Mouse (Mus musculus) liver, adult 2 months (tissue): ENCODE measurements around the gene Egfl7. TPM values are rescaled to one million over a fixed set of nuclear protein-coding genes. Genes with fewer than 3 reads are reported as not detected.

Source experiments
- DNase-seq: peaks from one replicate; pipeline ENCODE4 v3.0.0-alpha.2; 2011; ENCODE audit warnings: low read depth, low spot score; ENCODE audit errors: extremely low read depth
- H3K27ac ChIP-seq: fragments of 200-500 bp; replicated peaks from 2 replicates; pipeline ENCODE4 v1.5.1; 2012; ENCODE audit warnings: low read depth, mild to moderate bottlenecking, control low read depth, inconsistent platforms, low read length; ENCODE audit not compliant: insufficient read depth
- H3K27me3 ChIP-seq: fragments of 200-500 bp; 2 replicates; pipeline ENCODE4 v1.6.1; 2012; ENCODE audit warnings: mild to moderate bottlenecking, moderate library complexity, low read length, inconsistent platforms; ENCODE audit not compliant: control insufficient read depth, insufficient read depth
- H3K36me3 ChIP-seq: fragments of 200-500 bp; 2 replicates; pipeline ENCODE4 v1.6.1; 2012; ENCODE audit warnings: low read length, inconsistent platforms; ENCODE audit not compliant: control insufficient read depth, insufficient read depth
- H3K4me1 ChIP-seq: fragments of 200-500 bp; 2 replicates; pipeline ENCODE4 v1.6.1; 2011; ENCODE audit warnings: low read length; ENCODE audit not compliant: control insufficient read depth, insufficient read depth
- H3K4me3 ChIP-seq: fragments of 200-500 bp; 2 replicates; pipeline ENCODE4 v1.5.1; 2011; ENCODE audit warnings: low read depth, mild to moderate bottlenecking, control low read depth, low read length, moderate library complexity; ENCODE audit not compliant: insufficient read depth
- H3K79me2 ChIP-seq: fragments of 200-500 bp; 2 replicates; pipeline ENCODE4 v1.6.1; 2012; ENCODE audit warnings: inconsistent platforms, mild to moderate bottlenecking, low read length, moderate library complexity; ENCODE audit not compliant: control insufficient read depth, insufficient read depth
- H3K9ac ChIP-seq: fragments of 200-500 bp; 2 replicates; pipeline ENCODE4 v1.6.1; 2012; ENCODE audit warnings: low read depth, mild to moderate bottlenecking, control low read depth, inconsistent platforms, low read length
- CTCF ChIP-seq: fragments of 200-500 bp; IDR thresholded peaks from 2 replicates; pipeline ENCODE4 v1.5.1; 2011; ENCODE audit warnings: low read depth, low read length, control low read depth
- POLR2A ChIP-seq: fragments of 200-500 bp; IDR thresholded peaks from 2 replicates; pipeline ENCODE4 v1.6.1; 2011; ENCODE audit warnings: low read length, control low read depth; ENCODE audit not compliant: insufficient read depth; ENCODE audit errors: extremely low read depth
- WGBS: fragments of 180-500 bp; shearing (Covaris S2); methylation state at CpG from one replicate; pipeline ENCODE4 v1.1.7; 2018; 5-methylcytosine and 5-hydroxymethylcytosine counted together
- polyA plus RNA-seq: library from polyadenylated mRNA; depleted of rRNA; stranded (reverse); fragments of >200 nt; gene quantifications from 2 replicates; pipeline ENCODE4 v1.2.3, GENCODE M21; 2012
- total RNA-seq: library from RNA; depleted of rRNA; stranded (reverse); fragments of >200 nt; gene quantifications from 2 replicates; pipeline ENCODE4 v1.2.3, GENCODE M21; 2014

Gene Egfl7
- total and polyA plus RNA-seq, 2 experiments, result 58.6 to 90.0 TPM

DNA sequence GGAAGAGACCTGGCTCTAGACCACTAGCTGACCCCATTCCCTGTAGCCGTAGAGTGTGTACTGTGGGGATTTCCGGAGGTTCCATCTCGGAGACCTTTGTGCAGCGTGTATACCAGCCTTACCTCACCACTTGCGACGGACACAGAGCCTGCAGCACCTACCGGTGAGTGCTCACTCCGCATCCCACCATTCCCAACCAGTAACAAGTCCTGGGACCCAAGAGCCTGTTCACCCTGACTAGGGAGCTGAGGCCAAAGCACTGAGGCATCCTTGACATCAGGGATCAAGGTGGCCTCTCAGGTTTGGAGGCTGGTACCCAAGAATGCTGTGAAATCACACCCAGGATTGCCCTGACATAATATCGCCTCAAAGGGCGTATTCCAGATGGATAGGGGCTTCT lies 9.5 kb downstream of the Egfl7 start:
- WGBS, result 57% methylated on average over 10 of the region's 10 CpGs
- TF ChIP-seq CTCF (no peak), POLR2A (no peak)
- Histone ChIP-seq H3K79me2 (no peaks in the 10 kb centered on the region), H3K4me3 (peak overlapping the region; percentile 22), H3K27ac (no peak overlapping the region), H3K4me1 (0 out of 2 replicates have a peak, but pooled peaks cover 6% of the 10 kb centered on the region), H3K9ac (peak overlapping the region; percentile 50), H3K27me3 (no peaks in the 10 kb centered on the region), H3K36me3 (peaks cover 20% of the 10 kb centered on the region; the same call in 1 of the 2 replicates)
- DNase-seq, result no peak

DNA sequence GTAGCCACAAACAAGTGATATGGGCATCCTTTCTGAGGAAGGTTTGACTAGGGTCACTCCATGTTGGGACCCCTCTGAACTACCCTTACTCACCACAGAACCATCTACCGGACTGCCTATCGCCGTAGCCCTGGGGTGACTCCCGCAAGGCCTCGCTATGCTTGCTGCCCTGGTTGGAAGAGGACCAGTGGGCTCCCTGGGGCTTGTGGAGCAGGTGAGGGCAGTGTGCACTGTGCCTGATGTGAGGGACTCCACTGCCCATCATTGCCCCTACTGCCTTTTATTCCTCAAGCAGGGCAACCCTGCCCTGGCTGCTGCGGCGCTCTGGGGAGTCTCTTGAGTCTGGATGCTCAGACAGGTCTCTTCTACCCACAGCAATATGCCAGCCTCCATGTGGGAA lies 10.5 kb downstream of the Egfl7 start:
- TF ChIP-seq POLR2A (no peak), CTCF (0 out of 2 replicates have a peak, but pooled peaks have one; percentile 2)
- WGBS, result 75% methylated on average over 7 of the region's 7 CpGs
- Histone ChIP-seq H3K4me1 (peaks cover 14% of the 10 kb centered on the region), H3K79me2 (no peaks in the 10 kb centered on the region), H3K27ac (no peak overlapping the region), H3K9ac (peak overlapping the region; percentile 32), H3K27me3 (no peaks in the 10 kb centered on the region), H3K36me3 (peaks cover 22% of the 10 kb centered on the region; the same call in 1 of the 2 replicates), H3K4me3 (peak overlapping the region; percentile 41; the same call in 1 of the 2 replicates)
- DNase-seq, result no peak

DNA sequence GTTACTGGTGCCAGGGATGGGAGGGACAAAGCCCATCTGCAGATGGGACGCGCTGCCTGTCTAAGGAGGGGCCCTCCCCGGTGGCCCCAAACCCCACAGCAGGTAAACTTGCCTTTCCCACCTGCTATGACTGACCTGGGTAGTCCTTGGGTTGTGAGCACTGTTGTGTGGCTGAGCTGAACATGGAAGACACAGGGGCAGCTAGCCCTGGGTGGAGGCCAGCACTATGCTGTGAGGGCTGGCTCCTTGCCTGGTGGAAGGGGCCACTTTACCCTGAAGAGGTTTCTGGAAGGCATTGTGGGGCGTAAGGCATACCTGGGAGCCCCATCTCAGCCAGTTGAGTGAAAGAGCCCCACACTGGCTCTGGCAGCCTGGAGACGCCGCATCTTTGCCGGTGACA lies 11.1 kb downstream of the Egfl7 start:
- Histone ChIP-seq H3K9ac (peak overlapping the region; percentile 24), H3K36me3 (peaks cover 22% of the 10 kb centered on the region; the same call in 1 of the 2 replicates)
- 43% methylated on average over 7 of the region's 7 CpGs for whole genome bisulfite sequencing

DNA sequence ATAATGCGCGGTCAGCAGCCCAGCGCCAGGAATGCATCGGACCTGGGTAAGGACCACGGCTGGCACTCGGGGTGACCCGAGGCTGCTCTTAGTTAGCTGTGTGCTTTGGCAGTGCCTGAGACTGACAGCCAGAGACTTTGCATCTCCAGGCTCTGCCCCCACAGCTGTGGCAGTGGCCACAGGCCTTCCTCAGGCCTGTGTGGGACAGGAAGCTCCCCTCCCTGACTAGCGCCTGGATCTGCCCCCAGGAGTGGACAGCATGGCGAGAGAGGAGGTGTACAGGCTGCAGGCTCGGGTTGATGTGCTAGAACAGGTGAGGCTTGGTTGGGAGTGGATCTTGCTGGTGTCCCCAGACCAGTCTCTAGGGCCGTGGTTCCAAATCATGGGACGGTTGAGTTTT lies 11.6 kb downstream of the Egfl7 start:
- no peak for TF ChIP-seq CTCF
- 0 out of 2 replicates have a peak, but pooled peaks have one; percentile 19 for TF ChIP-seq POLR2A
- Histone ChIP-seq H3K79me2 (no peaks in the 10 kb centered on the region), H3K9ac (no peak overlapping the region), H3K36me3 (peaks cover 22% of the 10 kb centered on the region; the same call in 1 of the 2 replicates), H3K27me3 (no peaks in the 10 kb centered on the region), H3K4me1 (peaks cover 21% of the 10 kb centered on the region), H3K4me3 (peak overlapping the region; percentile 13; the same call in 1 of the 2 replicates), H3K27ac (no peak overlapping the region)
- no peak for DNase-seq
- WGBS, result 48% methylated on average over 12 of the region's 12 CpGs

More for the DNA sequence above, 11.1 kb downstream of the Egfl7 start:
- no peak for DNase-seq
- H3K27me3 ChIP-seq, result no peaks in the 10 kb centered on the region
- no peak overlapping the region for H3K4me3 ChIP-seq
- no peak overlapping the region for H3K27ac ChIP-seq
- TF ChIP-seq CTCF (no peak), POLR2A (no peak)
- no peaks in the 10 kb centered on the region for H3K79me2 ChIP-seq
- H3K4me1 ChIP-seq, result peaks cover 18% of the 10 kb centered on the region

DNA sequence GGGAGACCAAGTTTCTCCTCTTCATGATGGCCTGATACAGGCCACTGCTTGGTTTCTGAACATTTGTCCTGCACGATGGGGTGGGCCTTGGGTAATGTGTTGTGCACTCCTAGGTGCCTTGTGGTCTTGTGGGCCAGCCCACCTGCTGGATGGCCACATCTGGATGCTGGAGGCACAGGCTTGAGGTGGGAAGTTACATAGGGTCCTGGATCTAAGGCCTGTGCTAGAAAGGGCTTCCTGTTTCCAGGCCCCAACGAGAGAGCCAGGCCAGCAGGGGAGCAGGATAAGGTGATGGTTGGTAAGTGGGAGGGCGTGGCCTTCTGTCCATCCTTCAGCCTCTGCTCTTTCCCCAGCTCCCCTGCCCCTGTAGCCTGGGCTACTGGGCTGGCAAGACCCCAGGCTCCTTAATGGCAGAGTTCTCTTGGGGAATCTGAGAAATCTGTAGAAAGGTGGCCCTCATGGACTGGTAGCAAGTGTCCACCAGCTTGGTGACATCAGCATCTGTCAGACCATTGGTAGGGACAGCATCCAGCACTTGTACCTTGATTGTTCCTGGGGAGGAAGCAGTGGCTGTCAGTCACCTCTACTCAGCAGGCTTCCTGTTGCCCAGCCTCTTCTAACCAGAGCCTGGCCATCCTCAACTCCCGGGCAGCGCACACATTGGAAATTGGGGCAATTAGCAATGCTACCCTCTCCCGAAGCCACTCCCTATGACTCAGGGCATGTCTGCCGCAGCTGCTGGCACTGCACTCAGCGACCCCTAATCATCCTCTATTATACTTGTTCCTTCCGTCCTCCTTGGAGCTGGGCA lies 13.6 kb downstream of the Egfl7 start:
- no peak for DNase-seq
- no peaks in the 10 kb centered on the region for H3K79me2 ChIP-seq
- TF ChIP-seq CTCF, result no peak
- TF ChIP-seq POLR2A, result no peak
- peaks cover 22% of the 10 kb centered on the region; the same call in 1 of the 2 replicates for H3K36me3 ChIP-seq
- WGBS, result 81% methylated on average over 9 of the region's 9 CpGs
- no peaks in the 10 kb centered on the region for H3K27me3 ChIP-seq
- no peak overlapping the region for H3K4me3 ChIP-seq
- H3K27ac ChIP-seq, result no peak overlapping the region
- H3K9ac ChIP-seq, result no peak overlapping the region
- H3K4me1 ChIP-seq, result peaks cover 33% of the 10 kb centered on the region

DNA sequence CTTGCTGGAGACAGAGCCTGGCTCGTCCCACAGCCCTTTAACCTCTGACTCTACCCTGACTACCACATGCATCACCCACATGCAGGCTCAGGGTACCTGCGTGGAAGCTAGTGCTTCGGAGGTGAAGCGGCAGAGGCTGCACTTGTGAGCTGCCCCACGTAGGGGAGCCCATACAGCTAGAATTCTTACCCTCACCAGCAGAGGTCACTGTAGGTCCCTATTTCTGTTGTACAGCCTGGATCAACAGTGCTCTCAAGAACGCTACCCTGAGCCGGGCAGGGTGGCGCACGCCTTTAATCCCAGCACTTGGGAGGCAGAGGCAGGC lies 14.2 kb downstream of the Egfl7 start:
- TF ChIP-seq CTCF (peak; percentile 57), POLR2A (no peak)
- no peak for DNase-seq
- no peaks in the 10 kb centered on the region for H3K79me2 ChIP-seq
- H3K4me1 ChIP-seq, result peaks cover 37% of the 10 kb centered on the region
- H3K36me3 ChIP-seq, result peaks cover 22% of the 10 kb centered on the region; the same call in 1 of the 2 replicates
- H3K4me3 ChIP-seq, result no peak overlapping the region
- no peak overlapping the region for H3K9ac ChIP-seq
- no peaks in the 10 kb centered on the region for H3K27me3 ChIP-seq
- H3K27ac ChIP-seq, result no peak overlapping the region
- WGBS, result 31% methylated on average over 9 of the region's 9 CpGs
